ENCODE assay signal across 18 mouse cellular contexts in the genomic region with DNA sequence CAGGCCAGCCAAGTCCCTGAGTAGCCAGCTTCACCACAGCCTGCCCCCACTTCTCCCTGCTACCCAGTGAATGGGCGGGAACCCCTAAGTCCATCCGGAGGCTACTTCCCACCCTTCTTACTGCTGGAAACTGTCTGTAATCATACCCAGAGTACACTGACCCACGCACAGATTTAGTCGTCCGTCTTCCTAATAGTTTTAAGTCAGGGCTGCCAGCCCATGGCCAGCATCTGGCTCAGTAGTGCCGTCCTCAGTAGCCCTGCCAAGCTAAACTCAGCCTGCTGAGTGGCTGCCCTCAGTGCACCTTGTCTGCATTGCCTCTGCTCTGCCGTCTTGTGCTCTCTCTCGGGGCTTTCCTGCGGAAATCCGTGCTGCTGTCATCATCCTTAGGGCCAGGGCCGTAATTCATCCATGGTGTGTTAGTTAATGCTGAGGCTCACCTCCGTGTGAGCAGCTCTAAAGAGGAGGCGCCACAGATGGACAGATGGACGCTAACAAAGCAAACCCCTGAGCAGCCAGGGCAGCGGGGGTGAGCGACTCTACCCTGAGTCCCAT. TPM values are rescaled to one million over a fixed set of nuclear protein-coding genes. Genes with fewer than 3 reads are reported as not detected.
DNase-seq lines count a peak whose midpoint lies in the region; ATAC-seq and TF ChIP-seq lines count a peak whose summit lies in the region.
"Had no signal": no experiment of that assay in that cellular context is flagged by ENCODE, and none has a peak within 500 bp of the region (broad histone marks: within the 10 kb centered on the region; RNA-seq: fewer than 3 reads in every experiment).

No protein-coding gene starts in this region.

- peaks cover 68% of the 10 kb centered on the region for H3K36me3 ChIP-seq in intestine, postnatal 0 days (ENCODE audit: control insufficient read depth, insufficient read depth)

- no peak overlapping the region for H3K4me2 ChIP-seq in intestine, postnatal 0 days (replicated peaks; ENCODE audit: low read depth)
- H3K4me2 ChIP-seq: heart, embryonic 15.5 days; limb, embryonic 15.5 days; liver, embryonic 15.5 days; midbrain, embryonic 11.5 days; neural tube, embryonic 12.5 days had no signal

- WGBS in intestine, postnatal 0 days, result 87% methylated on average over 16 of the region's 16 CpGs

- no peak overlapping the region for H3K27ac ChIP-seq in intestine, postnatal 0 days (ENCODE audit: low read depth, low read length)
- H3K27ac ChIP-seq: limb, embryonic 15.5 days; liver, embryonic 15.5 days; macrophage had no signal

- ATAC-seq in inflammation-experienced regulatory T-cells, adult 6 months, result no peak
- ATAC-seq in intestine, postnatal 0 days, result no peak
- ATAC-seq: forebrain, embryonic 14.5 days had no signal

- DNase-seq in gastrocnemius, postnatal 25 days, result peak; percentile 45
- no peak for DNase-seq in gastrocnemius, postnatal 10 days
- DNase-seq in kidney, adult 9 months, result peak; percentile 42
- peak; percentile 46 to 70 for DNase-seq in kidney, postnatal 25 days
- DNase-seq in spleen, postnatal 36 days (ENCODE audit: low spot score in 2 of 2), result no peak
- DNase-seq: heart, adult 2 months; layer of hippocampus, postnatal 36 days had no signal

- H3K9me3 ChIP-seq in intestine, postnatal 0 days (ENCODE audit: control insufficient read depth), result no peaks in the 10 kb centered on the region
- H3K9me3 ChIP-seq: heart, embryonic 15.5 days; limb, embryonic 15.5 days; liver, embryonic 15.5 days; neural tube, embryonic 12.5 days had no signal

- TF ChIP-seq CTCF in intestine, postnatal 0 days (IDR thresholded peaks at IDR 0.05; ENCODE audit: low read depth), result no peak

- H3K27me3 ChIP-seq in intestine, postnatal 0 days (replicated peaks; ENCODE audit: control insufficient read depth, insufficient read depth, low read length), result no peaks in the 10 kb centered on the region
- H3K27me3 ChIP-seq: heart, embryonic 15.5 days; limb, embryonic 15.5 days; liver, embryonic 15.5 days; neural tube, embryonic 12.5 days had no signal

- no peak overlapping the region for H3K4me3 ChIP-seq in intestine, postnatal 0 days (ENCODE audit: low read depth, low read length)
- H3K4me3 ChIP-seq: erythroblast, embryonic 14.5 days; heart, adult 2 months; heart, embryonic 15.5 days; limb, embryonic 15.5 days; liver, embryonic 15.5 days; neural tube, embryonic 12.5 days had no signal

- no peaks in the 10 kb centered on the region for H3K4me1 ChIP-seq in intestine, postnatal 0 days (replicated peaks; ENCODE audit: control insufficient read depth, insufficient read depth, low read length)
- H3K4me1 ChIP-seq: liver, embryonic 15.5 days had no signal

- no peak overlapping the region for H3K9ac ChIP-seq in intestine, postnatal 0 days (ENCODE audit: low read depth, low read length)
- H3K9ac ChIP-seq: limb, embryonic 15.5 days; liver, embryonic 15.5 days; neural tube, embryonic 12.5 days had no signal

RNA-seq across cellular contexts. Expression of gene Pqlc2, which starts 28.6 kb away (rescaled TPM):
- total RNA-seq in gastrocnemius, postnatal 25 days (2021), result 1 to 10 TPM; 4.9 to 6.9 TPM
- 1 to 10 TPM; 4.9 to 5.6 TPM for total RNA-seq in gastrocnemius, postnatal 10 days (2021)
- polyA plus RNA-seq in inflammation-experienced regulatory T-cells, adult 6 months (2017; shearing (Covaris generic)), result 10 to 100 TPM in 1 of 3 experiments, 1 to 10 TPM in 2; 7.6 to 10.0 (median 9.7) TPM
- polyA plus RNA-seq in intestine, postnatal 0 days (2015; fragmentation: Nextera tagmentation; extraction: Ambion mirVana), result 92.6 and 95.9 TPM in 2 replicates
- total RNA-seq: hematopoietic stem cell, adult 5-6 weeks had no signal

RNA-seq across cellular contexts. Expression of gene Akr7a5, which starts 28.7 kb away (rescaled TPM):
- 10 to 100 TPM; 30.5 to 35.9 TPM for total RNA-seq in gastrocnemius, postnatal 25 days (2021)
- 10 to 100 TPM; 32.7 to 36.9 TPM for total RNA-seq in gastrocnemius, postnatal 10 days (2021)
- polyA plus RNA-seq in inflammation-experienced regulatory T-cells, adult 6 months (2017; shearing (Covaris generic)), result 1 to 10 TPM; 5.4 to 7.7 (median 6.8) TPM
- 226 and 259 TPM in 2 replicates for polyA plus RNA-seq in intestine, postnatal 0 days (2015; fragmentation: Nextera tagmentation; extraction: Ambion mirVana)

Comparison
In these comparisons a context has a peak if more than half of its experiments do, and no peak if none do; other contexts are left out.
1. DNase-seq: peak in gastrocnemius, postnatal 25 days (single experiment), kidney, adult 9 months (single experiment) and kidney, postnatal 25 days (2 of 2); none in gastrocnemius, postnatal 10 days (single experiment) and spleen, postnatal 36 days (0 of 2).